ENCODE assay signal across 24 mouse cellular contexts in the genomic region with DNA sequence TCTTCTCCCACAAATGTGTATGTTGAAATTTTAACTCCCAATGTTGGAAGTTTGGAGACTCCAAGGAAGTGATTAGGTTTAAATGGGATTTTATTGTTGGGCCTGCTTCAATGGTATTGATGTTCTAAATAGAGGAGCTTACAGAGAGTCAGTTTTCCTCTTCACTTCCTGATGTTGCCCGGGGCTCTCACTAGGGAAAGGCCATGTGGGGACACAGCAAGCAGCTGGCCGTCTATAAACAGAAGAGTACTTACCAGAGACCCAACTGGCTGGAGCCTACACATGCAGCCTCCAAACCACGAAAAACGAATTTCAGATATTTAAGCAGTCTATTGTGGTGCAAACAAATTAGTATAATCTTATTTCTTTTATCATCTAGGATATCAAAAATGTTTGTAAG.
DNase-seq lines count a peak whose midpoint lies in the region; ATAC-seq and TF ChIP-seq lines count a peak whose summit lies in the region.
"Had no signal": no experiment of that assay in that cellular context is flagged by ENCODE, and none has a peak within 500 bp of the region (broad histone marks: within the 10 kb centered on the region; RNA-seq: fewer than 3 reads in every experiment).

No protein-coding gene starts in this region.

- H3K4me1 ChIP-seq in stomach, embryonic 14.5 days (ENCODE audit: control insufficient read depth, insufficient read depth, low read length): no peaks in the 10 kb centered on the region
- no peaks in the 10 kb centered on the region for H3K4me1 ChIP-seq in stomach, postnatal 0 days (replicated peaks; ENCODE audit: control insufficient read depth, insufficient read depth)
- H3K4me1 ChIP-seq: forebrain, embryonic 10.5 days; forebrain, embryonic 13.5 days; hindbrain, embryonic 10.5 days; hindbrain, embryonic 13.5 days had no signal

- 49% methylated on average over 4 of the region's 4 CpGs for whole genome bisulfite sequencing in stomach, embryonic 14.5 days
- WGBS in stomach, postnatal 0 days: 45% methylated on average over 4 of the region's 4 CpGs

- TF ChIP-seq CTCF in stomach, postnatal 0 days (IDR thresholded peaks at IDR 0.05; ENCODE audit: low read depth): no peak

- H3K27me3 ChIP-seq in stomach, embryonic 14.5 days (ENCODE audit: control insufficient read depth, insufficient read depth, low read length): no peaks in the 10 kb centered on the region
- no peaks in the 10 kb centered on the region for H3K27me3 ChIP-seq in stomach, postnatal 0 days (ENCODE audit: control insufficient read depth, insufficient read depth, low read length)
- H3K27me3 ChIP-seq: CH12.LX; forebrain, embryonic 13.5 days; hindbrain, embryonic 13.5 days had no signal

- H3K4me2 ChIP-seq in stomach, embryonic 14.5 days (replicated peaks; ENCODE audit: low read depth, low read length): no peak overlapping the region
- H3K4me2 ChIP-seq in stomach, postnatal 0 days (replicated peaks; ENCODE audit: low read depth): no peak overlapping the region
- H3K4me2 ChIP-seq: forebrain, embryonic 13.5 days; heart, embryonic 11.5 days; hindbrain, embryonic 13.5 days had no signal

- TF ChIP-seq EP300 in stomach, postnatal 0 days (optimal IDR thresholded peaks at IDR 0.05): no peak

- no peaks in the 10 kb centered on the region for H3K9me3 ChIP-seq in stomach, embryonic 14.5 days (ENCODE audit: control insufficient read depth, low read depth, low read length)
- H3K9me3 ChIP-seq in stomach, postnatal 0 days (ENCODE audit: control insufficient read depth, low read length): no peaks in the 10 kb centered on the region
- H3K9me3 ChIP-seq: forebrain, embryonic 10.5 days; forebrain, embryonic 13.5 days; hindbrain, embryonic 10.5 days; hindbrain, embryonic 13.5 days had no signal

- H3K36me3 ChIP-seq in stomach, embryonic 14.5 days (ENCODE audit: control insufficient read depth, insufficient read depth, low read length): no peaks in the 10 kb centered on the region
- H3K36me3 ChIP-seq in stomach, postnatal 0 days (ENCODE audit: control insufficient read depth, insufficient read depth, low read length): no peaks in the 10 kb centered on the region
- H3K36me3 ChIP-seq: forebrain, embryonic 10.5 days; G1E; hindbrain, embryonic 10.5 days; hindbrain, embryonic 13.5 days had no signal

- H3K9ac ChIP-seq in stomach, embryonic 14.5 days (replicated peaks; ENCODE audit: low read depth, low read length): no peak overlapping the region
- no peak overlapping the region for H3K9ac ChIP-seq in stomach, postnatal 0 days (ENCODE audit: low read length)
- H3K9ac ChIP-seq: forebrain, embryonic 13.5 days; hindbrain, embryonic 13.5 days had no signal

- DNase-seq in heart, adult 11 months: peak; percentile 88
- no peak for DNase-seq in heart, postnatal 36 days
- DNase-seq in stomach, postnatal 0 days (ENCODE audit: low spot score): no peak
- peak; percentile 28 for DNase-seq in lung, postnatal 25 days (ENCODE audit: low spot score)
- no peak for DNase-seq in right cerebral cortex, postnatal 14 days
- DNase-seq: adrenal gland, postnatal 10 days; adrenal gland, postnatal 36 days; B cell, adult 2 months; cerebellum, adult 18-20 months; cerebellum, adult 9-10 months; cerebellum, postnatal 14 days; gastrocnemius, postnatal 25 days had no signal

- intact Hi-C loops in heart, postnatal 36 days (cut with DNase I): no loop called here

- no peak overlapping the region for H3K27ac ChIP-seq in stomach, embryonic 14.5 days (ENCODE audit: low read length)
- H3K27ac ChIP-seq in stomach, postnatal 0 days (replicated peaks): no peak overlapping the region
- H3K27ac ChIP-seq: forebrain, embryonic 10.5 days; forebrain, embryonic 13.5 days; hindbrain, embryonic 10.5 days; hindbrain, embryonic 13.5 days had no signal

- ATAC-seq in stomach, embryonic 14.5 days (ENCODE audit: insufficient number of reproducible peaks, insufficient read depth, low FRiP score, low read depth): peak; percentile 46; the same call in 1 of the 2 replicates
- no peak for ATAC-seq in stomach, postnatal 0 days (ENCODE audit: low FRiP score, low TSS enrichment)
- ATAC-seq in granulocyte monocyte progenitor cell, adult 5-6 weeks (replicated peaks; ENCODE audit: poor library complexity, severe bottlenecking): no peak
- ATAC-seq: forebrain, embryonic 13.5 days; forebrain, embryonic 16.5 days; hindbrain, embryonic 16.5 days; Patski had no signal

- H3K4me3 ChIP-seq in stomach, embryonic 14.5 days (ENCODE audit: low read depth, low read length): no peak overlapping the region
- no peak overlapping the region for H3K4me3 ChIP-seq in stomach, postnatal 0 days (ENCODE audit: low read depth, low read length)
- H3K4me3 ChIP-seq: forebrain, embryonic 10.5 days; forebrain, embryonic 13.5 days; hindbrain, embryonic 10.5 days; hindbrain, embryonic 13.5 days had no signal

Comparison
In these comparisons a context has a peak if more than half of its experiments do, and no peak if none do; other contexts are left out.
1. DNase-seq: peak in heart, adult 11 months (single experiment) and lung, postnatal 25 days (single experiment); none in heart, postnatal 36 days (0 of 2), stomach, postnatal 0 days (single experiment) and right cerebral cortex, postnatal 14 days (single experiment).